ENCODE assay signal across 10 mouse cellular contexts in the genomic region with DNA sequence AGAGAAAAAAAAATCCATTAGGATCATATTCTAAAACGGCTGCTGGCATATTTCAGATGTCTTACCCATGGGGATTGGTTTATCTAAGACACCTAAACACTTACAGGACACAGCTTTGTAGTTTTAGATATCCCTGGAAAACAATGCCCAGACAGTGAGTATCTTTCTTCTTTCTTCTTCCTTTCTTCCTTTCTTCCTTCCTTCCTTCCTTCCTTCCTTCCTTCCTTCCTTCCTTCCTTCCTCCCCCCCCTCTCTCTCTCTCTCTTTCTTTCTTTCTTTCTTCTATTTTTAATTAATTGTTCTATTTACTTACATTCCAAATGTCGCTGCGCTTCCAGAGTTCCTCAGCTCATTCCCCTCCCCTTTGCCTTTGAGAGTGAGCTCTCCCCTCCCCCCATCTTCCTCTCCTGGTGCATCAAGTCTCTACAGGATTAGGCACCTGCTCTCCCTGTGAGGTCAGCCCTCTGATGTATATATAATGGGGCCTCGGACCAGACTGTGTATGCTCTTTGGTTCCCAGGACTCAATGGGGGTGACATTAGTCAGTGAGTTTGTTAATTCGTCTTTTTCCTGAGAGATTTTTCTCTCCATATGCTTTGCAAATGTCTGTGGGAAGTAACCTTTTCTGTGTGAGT.
DNase-seq lines count a peak whose midpoint lies in the region; ATAC-seq and TF ChIP-seq lines count a peak whose summit lies in the region.
"Had no signal": no experiment of that assay in that cellular context is flagged by ENCODE, and none has a peak within 500 bp of the region (broad histone marks: within the 10 kb centered on the region; RNA-seq: fewer than 3 reads in every experiment).

No protein-coding gene starts in this region.

- 5% methylated on average over 5 of the region's 5 CpGs for WGBS in lung, embryonic 16.5 days
- 13% methylated on average over 5 of the region's 5 CpGs for WGBS in lung, adult 2 months
- 6% methylated on average over 5 of the region's 5 CpGs for WGBS in embryonic facial prominence, embryonic 15.5 days
- 13% methylated on average over 5 of the region's 5 CpGs for WGBS in limb, embryonic 12.5 days
- 7% methylated on average over 5 of the region's 5 CpGs for WGBS in stomach, embryonic 16.5 days

- no peaks in the 10 kb centered on the region for H3K36me3 ChIP-seq in lung, embryonic 16.5 days (ENCODE audit: control insufficient read depth, insufficient read depth, low read length)
- H3K36me3 ChIP-seq in embryonic facial prominence, embryonic 15.5 days: peaks cover 5% of the 10 kb centered on the region; the same call in 1 of the 2 replicates
- no peaks in the 10 kb centered on the region for H3K36me3 ChIP-seq in limb, embryonic 12.5 days
- H3K36me3 ChIP-seq in stomach, embryonic 16.5 days (ENCODE audit: control insufficient read depth, insufficient read depth, low read length): no peaks in the 10 kb centered on the region
- H3K36me3 ChIP-seq: liver, embryonic 15.5 days had no signal

- H3K9me3 ChIP-seq in lung, embryonic 16.5 days (ENCODE audit: control insufficient read depth, low read length): peaks cover 5% of the 10 kb centered on the region; the same call in 1 of the 2 replicates
- 0 out of 2 replicates have a peak, but pooled peaks cover 2% of the 10 kb centered on the region for H3K9me3 ChIP-seq in embryonic facial prominence, embryonic 15.5 days (replicated peaks)
- peaks cover 7% of the 10 kb centered on the region for H3K9me3 ChIP-seq in limb, embryonic 12.5 days
- H3K9me3 ChIP-seq in stomach, embryonic 16.5 days (replicated peaks; ENCODE audit: control insufficient read depth, low read length): peaks cover 5% of the 10 kb centered on the region; the same call in 1 of the 2 replicates
- H3K9me3 ChIP-seq: liver, embryonic 15.5 days had no signal

- no peak for TF ChIP-seq CTCF in lung, adult 2 months (IDR thresholded peaks at IDR 0.05; ENCODE audit: insufficient read depth, low read length)

- 0 out of 2 replicates have a peak overlapping the region, but pooled peaks have one; percentile 20 for H3K4me2 ChIP-seq in lung, embryonic 16.5 days (ENCODE audit: low read depth, low read length)
- peak overlapping the region; percentile 33; the same call in 1 of the 2 replicates for H3K4me2 ChIP-seq in embryonic facial prominence, embryonic 15.5 days (replicated peaks)
- peak overlapping the region; percentile 28; the same call in 1 of the 2 replicates for H3K4me2 ChIP-seq in limb, embryonic 12.5 days
- 0 out of 2 replicates have a peak overlapping the region, but pooled peaks have one; percentile 15 for H3K4me2 ChIP-seq in stomach, embryonic 16.5 days (ENCODE audit: low read depth, low read length)
- H3K4me2 ChIP-seq: liver, embryonic 15.5 days had no signal

- no peak for DNase-seq in lung, adult 2 months
- DNase-seq in gastrocnemius, postnatal 4 days (ENCODE audit: low spot score in 2 of 2): no peak
- no peak for DNase-seq in layer of hippocampus, adult 8-10 months (ENCODE audit: low spot score in 2 of 2)
- DNase-seq: layer of hippocampus, adult 9-11 months had no signal

- ATAC-seq in lung, embryonic 16.5 days (ENCODE audit: low read depth): no peak
- no peak for ATAC-seq in embryonic facial prominence, embryonic 15.5 days (ENCODE audit: insufficient number of reproducible peaks, low FRiP score, low TSS enrichment, low read depth)
- peak; percentile 83; the same call in 1 of the 2 replicates for ATAC-seq in limb, embryonic 12.5 days (ENCODE audit: insufficient number of reproducible peaks, insufficient read depth, low FRiP score, low TSS enrichment, low read depth)
- no peak for ATAC-seq in stomach, embryonic 16.5 days (ENCODE audit: insufficient read depth, low FRiP score)

- no peak for TF ChIP-seq POLR2A in lung, adult 2 months (IDR thresholded peaks at IDR 0.05; ENCODE audit: borderline replicate concordance, extremely low read depth, low read depth, low read length)

- H3K9ac ChIP-seq in lung, embryonic 16.5 days (ENCODE audit: low read length): no peak overlapping the region
- H3K9ac ChIP-seq in embryonic facial prominence, embryonic 15.5 days: no peak overlapping the region
- H3K9ac ChIP-seq in limb, embryonic 12.5 days (replicated peaks): no peak overlapping the region
- H3K9ac ChIP-seq in stomach, embryonic 16.5 days (ENCODE audit: low read length): no peak overlapping the region
- H3K9ac ChIP-seq: liver, embryonic 15.5 days had no signal

- no peaks in the 10 kb centered on the region for H3K27me3 ChIP-seq in lung, embryonic 16.5 days (ENCODE audit: control insufficient read depth, insufficient read depth, low read depth, low read length)
- H3K27me3 ChIP-seq in embryonic facial prominence, embryonic 15.5 days: no peaks in the 10 kb centered on the region
- H3K27me3 ChIP-seq in limb, embryonic 12.5 days: no peaks in the 10 kb centered on the region
- H3K27me3 ChIP-seq in stomach, embryonic 16.5 days (ENCODE audit: control insufficient read depth, insufficient read depth, low read length): no peaks in the 10 kb centered on the region
- H3K27me3 ChIP-seq: liver, embryonic 15.5 days had no signal

- H3K4me3 ChIP-seq in lung, embryonic 16.5 days (ENCODE audit: low read length): no peak overlapping the region
- no peak overlapping the region for H3K4me3 ChIP-seq in lung, adult 2 months (replicated peaks; ENCODE audit: extremely low read depth, low read depth, low read length)
- H3K4me3 ChIP-seq in embryonic facial prominence, embryonic 15.5 days (replicated peaks): no peak overlapping the region
- no peak overlapping the region for H3K4me3 ChIP-seq in limb, embryonic 12.5 days (replicated peaks)
- H3K4me3 ChIP-seq in stomach, embryonic 16.5 days (replicated peaks; ENCODE audit: low read length): no peak overlapping the region
- H3K4me3 ChIP-seq: liver, embryonic 15.5 days; myocyte had no signal

- no peaks in the 10 kb centered on the region for H3K4me1 ChIP-seq in lung, embryonic 16.5 days (replicated peaks; ENCODE audit: control insufficient read depth, insufficient read depth, low read length)
- H3K4me1 ChIP-seq in lung, adult 2 months (ENCODE audit: control insufficient read depth, insufficient read depth, low read length): no peaks in the 10 kb centered on the region
- no peaks in the 10 kb centered on the region; the same call in 1 of the 2 replicates for H3K4me1 ChIP-seq in embryonic facial prominence, embryonic 15.5 days
- H3K4me1 ChIP-seq in limb, embryonic 12.5 days (replicated peaks): no peaks in the 10 kb centered on the region
- no peaks in the 10 kb centered on the region for H3K4me1 ChIP-seq in stomach, embryonic 16.5 days (ENCODE audit: control insufficient read depth, insufficient read depth, low read length)
- H3K4me1 ChIP-seq: liver, embryonic 15.5 days had no signal

- H3K27ac ChIP-seq in lung, embryonic 16.5 days (ENCODE audit: low read length): no peak overlapping the region
- H3K27ac ChIP-seq in embryonic facial prominence, embryonic 15.5 days (replicated peaks): no peak overlapping the region
- H3K27ac ChIP-seq in limb, embryonic 12.5 days: no peak overlapping the region
- H3K27ac ChIP-seq in stomach, embryonic 16.5 days (ENCODE audit: low read length): no peak overlapping the region
- H3K27ac ChIP-seq: liver, embryonic 15.5 days had no signal
